Mouse (Mus musculus) C3H10T1/2 (cell line): ENCODE data around the gene Prickle1. TPM values are rescaled to one million over a fixed set of nuclear protein-coding genes. Genes with fewer than 3 reads are reported as not detected.

Experiments used
- polyA plus RNA-seq, 2 experiments: library from polyadenylated mRNA; unstranded; fragments of >200 nt; fragmentation: generic; extraction: Trizol; gene quantifications; one replicate each; pipeline ENCODE4 v1.2.1; 2012; ENCODE audit warnings: missing spikeins in 2 of 2

The Prickle1 gene
- under 1 TPM; 0.05 to 0.72 TPM for polyA plus RNA-seq

DNA sequence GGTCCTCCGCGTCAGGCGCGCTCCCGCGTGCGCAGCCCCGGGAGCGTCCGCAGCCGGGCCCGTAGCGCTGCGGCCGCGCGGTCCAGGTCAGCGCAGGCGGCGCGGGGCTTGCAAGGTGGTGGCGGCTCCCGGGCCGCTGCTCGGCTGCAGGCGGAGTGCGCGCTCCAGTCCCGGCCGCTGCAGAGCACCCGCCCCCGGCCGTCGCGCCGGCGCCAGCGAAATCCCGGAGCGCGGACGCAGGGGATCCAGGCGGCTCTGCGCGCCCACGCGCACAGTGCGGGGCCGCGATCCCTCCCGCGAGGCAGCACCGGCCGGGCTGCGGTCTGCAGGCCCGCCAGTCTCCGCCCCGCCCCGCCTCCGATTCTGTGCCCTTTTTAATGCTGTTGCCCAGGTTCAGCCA lies at the start of gene Prickle1:
Gene Prickle1, minus strand, starts transcription at position 146 of the 400 bp plus-strand sequence.

Other genes starting within 250 kb of the Prickle1 start
- gene Zcrb1, start 197.6 kb downstream of the Prickle1 start, polyA plus RNA-seq: 10 to 100 TPM; 32.6 to 82.1 TPM
- 10 to 100 TPM in 1 of 2 experiments, 1 to 10 TPM in 1; 5.5 to 11.3 TPM for gene Pphln1, start 197.5 kb downstream of the Prickle1 start, polyA plus RNA-seq